Mouse (Mus musculus) small intestine, adult 2 months (tissue): ENCODE results near the gene Coro1c.

ENCODE experiments used
- CTCF ChIP-seq: fragments of 200-500 bp; IDR thresholded peaks from 2 replicates; pipeline ENCODE4 v1.5.1; 2012; ENCODE audit warnings: low read depth, mild to moderate bottlenecking, control low read depth, inconsistent platforms, low read length, moderate library complexity, mixed read lengths; ENCODE audit not compliant: insufficient replicate concordance, insufficient read length; ENCODE audit errors: extremely low read depth
- POLR2A ChIP-seq: fragments of 200-500 bp; IDR thresholded peaks from 2 replicates; pipeline ENCODE4 v1.6.1; 2012; ENCODE audit warnings: low read depth, mild to moderate bottlenecking, control low read depth, inconsistent platforms, low read length, moderate library complexity

- TF ChIP-seq CTCF (no peak), POLR2A (no peak)
Observed at GRCm38 (mm10) chr5:113932310-113932709, 23.8 kb upstream of the Coro1c start.
